Mouse (Mus musculus) hindbrain, embryonic 16.5 days (tissue): ENCODE results near the gene Lrrc55. TPM values are rescaled to one million over a fixed set of nuclear protein-coding genes. Genes with fewer than 3 reads are reported as not detected.

Experiments
- ATAC-seq: fragments of 200-750 bp; cut with Nextera tagmentation; 2 replicates; pipeline ENCODE4 v1.8.0; 2017; ENCODE audit warnings: moderate TSS enrichment, moderate library complexity
- H3K27ac ChIP-seq: fragments of 300-500 bp; sonication (generic); 2 replicates; pipeline ENCODE4 v1.5.1; 2014; ENCODE audit warnings: low read depth, mild to moderate bottlenecking, control low read depth, low read length, moderate library complexity
- H3K27me3 ChIP-seq: fragments of 300-500 bp; sonication (generic); replicated peaks from 2 replicates; pipeline ENCODE4 v1.6.1; 2014; ENCODE audit warnings: low read length; ENCODE audit not compliant: control insufficient read depth, insufficient read depth
- H3K36me3 ChIP-seq: fragments of 300-500 bp; sonication (generic); 2 replicates; pipeline ENCODE4 v1.6.1; 2014; ENCODE audit warnings: mild to moderate bottlenecking, low read length, moderate library complexity, mixed read lengths; ENCODE audit not compliant: control insufficient read depth, insufficient read depth
- H3K4me1 ChIP-seq: fragments of 300-500 bp; sonication (generic); 2 replicates; pipeline ENCODE4 v1.6.1; 2014; ENCODE audit warnings: low read depth, low read length; ENCODE audit not compliant: control insufficient read depth, insufficient read depth
- H3K4me2 ChIP-seq: fragments of 300-500 bp; sonication (generic); 2 replicates; pipeline ENCODE4 v1.6.1; 2014; ENCODE audit warnings: mild to moderate bottlenecking, low read length, control low read depth, moderate library complexity
- H3K4me3 ChIP-seq: fragments of 300-500 bp; sonication (generic); 2 replicates; pipeline ENCODE4 v1.5.1; 2014; ENCODE audit warnings: mild to moderate bottlenecking, low read length, control low read depth, moderate library complexity
- H3K9ac ChIP-seq: fragments of 300-500 bp; sonication (generic); 2 replicates; pipeline ENCODE4 v1.6.1; 2014; ENCODE audit warnings: low read depth, mild to moderate bottlenecking, control low read depth, low read length, moderate library complexity
- H3K9me3 ChIP-seq: fragments of 300-500 bp; sonication (generic); 2 replicates; pipeline ENCODE4 v1.6.1; 2014; ENCODE audit warnings: mild to moderate bottlenecking, low read length, moderate library complexity; ENCODE audit not compliant: control insufficient read depth
- WGBS: fragments of 180-500 bp; shearing (Covaris S2); extraction: QIAGEN DNeasy Blood & Tissue Kit; methylation state at CpG from one replicate; pipeline ENCODE4 v1.1.7; 2014; 5-methylcytosine and 5-hydroxymethylcytosine counted together
- polyA plus RNA-seq: library from polyadenylated mRNA; unstranded; fragments of >200 nt; fragmentation: Nextera tagmentation; extraction: Ambion mirVana; gene quantifications from 2 replicates; pipeline ENCODE4 v1.2.1, GENCODE M21; 2015

Lrrc55 gene
- polyA plus RNA-seq, 1 experiment from 2014 or later: 12.7 TPM

- no peak overlapping the region for H3K4me2 ChIP-seq
- H3K9ac ChIP-seq: no peak overlapping the region
- H3K4me1 ChIP-seq: no peaks in the 10 kb centered on the region
- H3K27me3 ChIP-seq: no peaks in the 10 kb centered on the region
- no peak overlapping the region for H3K4me3 ChIP-seq
- no peak overlapping the region for H3K27ac ChIP-seq
- 82% methylated on average over 4 of the region's 4 CpGs for WGBS
- ATAC-seq: no peak
- H3K9me3 ChIP-seq: no peaks in the 10 kb centered on the region
- no peaks in the 10 kb centered on the region for H3K36me3 ChIP-seq
These were observed 18.7 kb downstream of the Lrrc55 start for GRCm38 (mm10) chr2:85178139-85178800.

DNA sequence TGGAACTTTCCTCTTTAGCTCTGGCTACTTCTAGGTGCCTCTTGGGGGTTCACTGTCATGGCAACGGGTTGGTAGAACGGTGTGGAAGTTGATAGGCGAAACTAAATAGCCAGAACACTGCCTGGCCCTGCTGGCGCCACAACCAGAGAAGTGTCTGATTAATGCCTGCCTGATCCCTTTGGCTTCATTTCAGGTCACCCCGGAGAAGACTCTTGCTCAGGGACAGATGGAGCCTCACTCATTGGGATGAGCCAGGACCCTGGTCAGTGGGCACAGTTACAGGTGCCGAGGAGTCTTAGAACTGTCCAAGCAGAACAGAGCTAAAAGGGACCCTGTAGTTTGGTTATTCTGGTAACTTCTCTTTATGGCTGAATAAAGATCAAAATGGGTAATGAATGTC, 23.5 kb downstream of the Lrrc55 start:
- no peaks in the 10 kb centered on the region for H3K4me1 ChIP-seq
- no peak overlapping the region for H3K27ac ChIP-seq
- no peaks in the 10 kb centered on the region for H3K9me3 ChIP-seq
- peak; percentile 73; the same call in 1 of the 2 replicates for ATAC-seq
- no peak overlapping the region for H3K4me3 ChIP-seq
- H3K27me3 ChIP-seq: no peaks in the 10 kb centered on the region
- 61% methylated on average over 6 of the region's 6 CpGs for WGBS
- H3K9ac ChIP-seq: no peak overlapping the region
- no peaks in the 10 kb centered on the region for H3K36me3 ChIP-seq
- no peak overlapping the region for H3K4me2 ChIP-seq

DNA sequence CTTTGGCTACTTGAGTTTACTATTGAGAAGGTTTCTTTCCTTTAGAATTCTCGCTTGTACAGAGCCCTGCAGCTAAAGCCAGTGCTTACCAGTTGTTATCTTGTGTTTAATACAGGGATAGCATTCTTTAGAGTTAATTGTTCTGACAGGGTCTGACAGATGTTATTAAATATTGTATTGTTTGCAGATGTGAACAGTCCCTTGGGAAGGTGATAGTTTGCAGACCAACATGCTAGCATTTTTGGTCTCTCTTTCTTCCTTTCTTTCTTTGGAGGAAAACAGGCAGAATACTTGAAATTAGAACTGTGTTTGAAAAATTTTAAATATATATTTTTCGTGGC, 24.3 kb downstream of the Lrrc55 start:
- Histone ChIP-seq H3K9me3 (no peaks in the 10 kb centered on the region), H3K27me3 (no peaks in the 10 kb centered on the region), H3K9ac (no peak overlapping the region), H3K4me3 (no peak overlapping the region), H3K27ac (no peak overlapping the region), H3K4me2 (no peak overlapping the region), H3K36me3 (no peaks in the 10 kb centered on the region), H3K4me1 (no peaks in the 10 kb centered on the region)
- WGBS: 80% methylated on average over 2 of the region's 2 CpGs
- no peak for ATAC-seq

GRCm38 (mm10) chr2:85172071-85172762, 24.8 kb downstream of the Lrrc55 start:
- Histone ChIP-seq H3K4me3 (no peak overlapping the region), H3K27me3 (no peaks in the 10 kb centered on the region), H3K4me1 (no peaks in the 10 kb centered on the region), H3K4me2 (no peak overlapping the region), H3K36me3 (no peaks in the 10 kb centered on the region), H3K9ac (no peak overlapping the region), H3K27ac (no peak overlapping the region), H3K9me3 (no peaks in the 10 kb centered on the region)
- 70% methylated on average over 3 of the region's 3 CpGs for WGBS
- ATAC-seq: no peak

DNA sequence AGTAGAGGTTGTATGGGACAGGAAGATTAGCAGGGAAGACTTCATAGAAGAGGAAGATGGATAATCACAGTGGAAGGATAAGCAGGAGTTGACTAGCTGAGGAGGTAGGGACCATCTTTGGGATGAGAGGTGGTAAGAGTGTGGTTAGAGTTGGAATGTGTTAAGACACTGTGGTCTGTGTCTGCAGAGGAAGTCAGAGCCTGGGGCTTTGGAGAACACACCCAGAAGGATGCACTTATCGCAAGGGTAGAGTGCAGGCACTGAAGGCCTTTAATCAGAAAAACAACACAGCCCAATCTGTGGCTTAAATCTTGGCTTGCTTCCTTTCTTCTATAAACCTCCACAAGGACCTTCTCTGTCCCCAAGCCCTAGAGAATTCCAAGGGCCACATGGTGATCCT, 28.7 kb downstream of the Lrrc55 start:
- Histone ChIP-seq H3K4me1 (no peaks in the 10 kb centered on the region), H3K9me3 (no peaks in the 10 kb centered on the region), H3K36me3 (no peaks in the 10 kb centered on the region), H3K4me3 (no peak overlapping the region), H3K9ac (no peak overlapping the region), H3K27ac (no peak overlapping the region), H3K4me2 (no peak overlapping the region), H3K27me3 (no peaks in the 10 kb centered on the region)
- no peak for ATAC-seq
- WGBS: 95% methylated on average over 1 of the region's 1 CpGs

DNA sequence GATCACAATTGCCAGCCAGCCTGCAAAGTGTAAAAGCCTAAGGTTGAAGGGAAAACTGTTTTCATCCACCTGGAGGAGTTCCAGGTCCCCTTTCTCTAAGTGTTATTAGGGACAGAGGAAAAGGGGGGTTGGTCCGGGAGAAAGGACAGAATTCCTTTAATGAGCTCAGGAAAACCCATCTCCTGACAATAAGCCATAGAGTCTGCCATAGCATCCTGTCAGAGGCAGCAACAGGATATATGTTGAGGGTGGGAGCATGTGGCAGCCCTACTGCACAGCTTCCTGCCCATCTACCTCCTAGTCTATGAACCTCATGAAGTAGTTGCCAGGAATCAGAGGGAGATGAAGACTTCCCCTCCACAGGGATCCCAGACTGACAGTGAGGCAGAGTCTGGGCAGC, 29.4 kb downstream of the Lrrc55 start:
- Histone ChIP-seq H3K27me3 (no peaks in the 10 kb centered on the region), H3K4me1 (no peaks in the 10 kb centered on the region), H3K4me3 (no peak overlapping the region), H3K4me2 (no peak overlapping the region), H3K36me3 (no peaks in the 10 kb centered on the region), H3K9me3 (no peaks in the 10 kb centered on the region), H3K27ac (no peak overlapping the region), H3K9ac (no peak overlapping the region)
- no peak for ATAC-seq
- 73% methylated on average over 1 of the region's 1 CpGs for WGBS

- 43% methylated on average over 7 of the region's 7 CpGs for WGBS
- no peak overlapping the region for H3K4me3 ChIP-seq
- H3K9ac ChIP-seq: no peak overlapping the region
- no peak overlapping the region for H3K4me2 ChIP-seq
- no peaks in the 10 kb centered on the region for H3K27me3 ChIP-seq
- H3K4me1 ChIP-seq: peaks cover 6% of the 10 kb centered on the region
- no peaks in the 10 kb centered on the region for H3K9me3 ChIP-seq
- no peak for ATAC-seq
- no peak overlapping the region for H3K27ac ChIP-seq
- no peaks in the 10 kb centered on the region for H3K36me3 ChIP-seq
These were observed 33.5 kb downstream of the Lrrc55 start for GRCm38 (mm10) chr2:85163311-85164047.

DNA sequence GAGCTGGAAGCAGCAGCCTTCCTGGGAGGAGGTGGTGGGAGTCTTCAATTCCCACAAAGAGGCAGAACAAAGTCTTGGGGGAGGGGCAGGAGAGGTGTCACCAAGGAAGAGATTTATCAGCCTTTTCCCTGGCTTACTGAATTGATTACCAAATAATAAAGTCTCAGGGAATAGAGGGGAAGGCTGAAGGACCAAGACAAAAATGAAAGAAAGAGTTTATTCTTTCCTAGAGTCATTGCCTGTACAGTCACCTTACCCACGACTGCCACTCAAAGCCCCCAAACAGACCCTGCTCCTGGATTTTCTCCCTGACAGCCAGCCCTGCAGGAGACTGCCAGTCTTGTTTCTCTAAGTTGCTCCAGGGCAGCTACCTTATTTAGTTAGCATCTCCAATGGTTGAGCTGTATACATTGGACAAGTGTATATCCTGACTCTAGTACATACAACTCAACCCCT, 35.3 kb downstream of the Lrrc55 start:
- no peak overlapping the region for H3K9ac ChIP-seq
- WGBS: 9% methylated on average over 1 of the region's 1 CpGs
- no peaks in the 10 kb centered on the region for H3K36me3 ChIP-seq
- H3K9me3 ChIP-seq: no peaks in the 10 kb centered on the region
- no peak overlapping the region for H3K4me2 ChIP-seq
- peaks cover 6% of the 10 kb centered on the region for H3K4me1 ChIP-seq
- no peak overlapping the region; the same call in 1 of the 2 replicates for H3K27ac ChIP-seq
- H3K4me3 ChIP-seq: no peak overlapping the region
- ATAC-seq: peak; percentile 56; the same call in 1 of the 2 replicates
- no peaks in the 10 kb centered on the region for H3K27me3 ChIP-seq

GRCm38 (mm10) chr2:85160901-85161637, 35.9 kb downstream of the Lrrc55 start:
- no peak overlapping the region for H3K4me2 ChIP-seq
- no peak overlapping the region for H3K27ac ChIP-seq
- H3K4me1 ChIP-seq: peaks cover 6% of the 10 kb centered on the region
- WGBS: 69% methylated on average over 4 of the region's 4 CpGs
- no peaks in the 10 kb centered on the region for H3K36me3 ChIP-seq
- H3K27me3 ChIP-seq: no peaks in the 10 kb centered on the region
- no peaks in the 10 kb centered on the region for H3K9me3 ChIP-seq
- ATAC-seq: peak; percentile 73
- H3K9ac ChIP-seq: no peak overlapping the region
- no peak overlapping the region for H3K4me3 ChIP-seq
